Mouse (Mus musculus) ovary, postnatal 36 days (tissue): ENCODE measurements around the gene Mup3.
"Not testable (repeated sequence)": the region's sequence is repeated elsewhere in the genome, so short reads cannot be mapped to it uniquely, and the experiment has no call there.

ENCODE experiments used
- DNase-seq: peaks from one replicate; pipeline ENCODE4 v3.0.0; 2022; ENCODE audit warnings: low spot score, mixed read lengths

Gene Mup3

GRCm38 (mm10) chr4:62087241-62087640, at the start of gene Mup3:
Mup3 (minus strand) TSS chr4:62087342.
- DNase-seq = no peak

DNA sequence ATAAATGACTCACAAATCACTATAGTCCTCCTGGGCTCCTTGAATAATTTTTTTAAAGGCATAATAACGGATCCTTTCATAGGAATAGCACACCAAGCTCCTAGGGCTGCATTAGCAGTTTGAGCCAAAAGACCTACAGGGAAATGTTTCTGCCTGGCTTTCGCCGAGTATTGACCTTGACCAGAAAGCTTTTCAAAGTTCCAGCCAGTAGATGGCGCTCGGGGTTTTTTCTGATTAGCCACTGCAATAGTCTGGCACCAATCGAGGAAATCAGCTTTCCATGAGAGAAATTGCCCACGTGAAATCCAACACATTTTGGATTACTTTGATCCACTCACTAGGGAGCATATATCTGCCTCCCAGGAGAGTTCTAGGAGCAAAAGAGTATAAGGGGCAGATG, 46.6 kb upstream of the Mup3 start:
- DNase-seq = peak; percentile 18

DNA sequence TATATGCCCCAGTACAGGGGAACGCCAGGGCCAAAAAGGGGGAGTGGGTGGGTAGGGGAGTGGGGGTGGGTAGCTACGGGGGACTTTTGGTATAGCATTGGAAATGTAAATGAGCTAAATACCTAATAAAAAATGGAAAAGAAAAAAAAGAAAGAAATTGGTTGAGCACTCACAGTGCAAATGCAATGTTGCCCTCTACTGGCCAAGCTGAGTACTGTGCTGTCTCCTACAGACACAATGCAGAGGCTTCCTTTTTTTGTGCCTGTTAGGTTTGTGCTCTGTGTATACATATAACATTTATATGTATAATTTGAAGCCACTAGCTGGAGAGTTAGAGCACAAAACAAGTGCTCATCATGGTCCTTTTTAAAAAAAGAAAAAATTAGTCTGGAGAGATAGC, 16.2 kb upstream of the Mup3 start:
- not testable (repeated sequence) for DNase-seq

DNA sequence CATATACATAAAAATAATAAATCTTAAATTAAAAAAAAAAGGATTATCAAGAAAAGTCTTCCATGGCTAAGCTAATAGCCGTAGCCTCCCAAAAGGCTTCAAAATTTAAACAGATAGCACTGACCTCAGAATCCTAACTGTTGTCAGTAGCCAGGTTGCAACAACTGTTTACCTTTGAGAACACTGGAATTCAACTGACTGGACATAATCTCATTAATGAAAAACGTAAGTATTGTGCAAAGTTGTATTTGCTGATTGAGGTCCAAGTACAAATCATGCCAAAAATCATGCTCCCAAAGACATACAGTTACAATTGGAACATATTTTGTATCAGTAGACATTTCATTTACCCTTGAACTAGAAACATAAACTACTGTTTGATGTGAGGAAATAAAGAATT, 811 bp upstream of the Mup3 start:
- no peak for DNase-seq

GRCm38 (mm10) chr4:62082755-62083154, 4.4 kb downstream of the Mup3 start:
- no peak for DNase-seq

GRCm38 (mm10) chr4:62075126-62075525, 12.0 kb downstream of the Mup3 start:
- no peak for DNase-seq

- not testable (repeated sequence) for DNase-seq
Measured at GRCm38 (mm10) chr4:62054780-62055179, 32.4 kb downstream of the Mup3 start.

DNA sequence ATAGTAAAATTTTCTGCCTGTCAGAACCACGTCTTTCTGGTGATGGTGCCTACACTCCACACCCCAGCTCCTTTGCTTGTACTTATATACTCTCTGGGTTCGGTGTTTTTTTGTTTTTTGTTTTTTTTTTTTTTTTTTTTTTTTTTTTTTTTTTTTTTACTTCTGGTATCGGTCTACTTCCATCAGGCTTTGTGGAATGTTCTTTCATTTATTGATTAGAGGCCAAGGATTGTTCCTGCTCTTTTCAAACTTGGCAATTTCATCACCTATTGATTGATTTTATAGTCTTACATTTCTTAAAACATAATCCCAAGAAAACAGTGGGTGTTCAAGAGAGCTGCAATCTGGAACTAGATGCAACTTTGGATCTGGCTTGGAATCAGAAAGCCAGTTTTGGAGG, 33.1 kb downstream of the Mup3 start, which contains the start of gene Mup20:
Gene Mup20 (minus strand): TSS at position 101 of the 400 bp plus-strand sequence.
- DNase-seq = not testable (repeated sequence)
